Mouse (Mus musculus) activated CD4-positive, CD25-positive, alpha-beta regulatory T cell (primary cell): ENCODE data around the gene Gm28576. TPM values are rescaled to one million over a fixed set of nuclear protein-coding genes. Genes with fewer than 3 reads are reported as not detected.

Source experiments
- polyA plus RNA-seq, 2 experiments: library from polyadenylated mRNA; unstranded; fragments of 100-300 nt; shearing (Covaris generic); gene quantifications; one replicate each; pipeline ENCODE4 v1.2.1; 2017

Gene Gm28576
- not detected for polyA plus RNA-seq

GRCm38 (mm10) chrY:7722641-7723040 lies at the start of gene Gm28576:
Gm28576 (plus strand) TSS chrY:7722941.

Other genes starting within 250 kb of the Gm28576 start
- under 1 TPM in 1 of 2 experiments, not detected in 1; 0.09 TPM for gene Gm20826, start 84.5 kb upstream of the Gm28576 start, polyA plus RNA-seq